Mouse (Mus musculus): ENCODE measurements around the gene Icam5. TPM values are rescaled to one million over a fixed set of nuclear protein-coding genes. Genes with fewer than 3 reads are reported as not detected.
"Not testable (repeated sequence)": the region's sequence is repeated elsewhere in the genome, so short reads cannot be mapped to it uniquely, and the experiment has no call there.

Gene Icam5
- total RNA-seq, 2 experiments from 2014 or later: 0.10 to 0.20 TPM

GRCm38 (mm10) chr9:21034481-21035085 lies 2.7 kb downstream of the Icam5 start:
- DNase-seq: no peak

DNA sequence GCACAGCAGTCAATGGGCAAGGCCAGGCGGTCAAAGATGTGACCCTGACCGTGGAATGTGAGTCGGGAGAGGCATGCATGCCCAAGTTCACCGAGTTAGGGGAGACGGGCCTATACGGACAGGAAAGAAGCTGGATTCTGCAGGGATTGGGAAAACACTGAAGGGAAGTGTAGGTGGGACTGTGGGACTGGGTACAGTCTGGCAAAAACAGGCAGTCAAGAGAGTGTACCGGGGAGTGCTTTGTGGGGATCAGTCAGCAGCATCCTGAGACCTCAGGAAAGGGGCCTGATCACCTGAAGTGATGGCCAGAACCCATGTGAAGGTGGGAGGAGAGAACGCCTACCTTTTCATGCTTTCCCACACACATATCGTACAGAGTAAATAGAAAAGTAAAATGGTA lies 3.7 kb downstream of the Icam5 start:
- DNase-seq: no peak

GRCm38 (mm10) chr9:21036161-21036560 lies 4.3 kb downstream of the Icam5 start:
- DNase-seq: no peak

- no peak for DNase-seq
Measured at GRCm38 (mm10) chr9:21036666-21037065, 4.8 kb downstream of the Icam5 start.

GRCm38 (mm10) chr9:21037481-21037891 lies 5.6 kb downstream of the Icam5 start:
- peak in 1 of 2 experiments; percentile 37 for DNase-seq

DNA sequence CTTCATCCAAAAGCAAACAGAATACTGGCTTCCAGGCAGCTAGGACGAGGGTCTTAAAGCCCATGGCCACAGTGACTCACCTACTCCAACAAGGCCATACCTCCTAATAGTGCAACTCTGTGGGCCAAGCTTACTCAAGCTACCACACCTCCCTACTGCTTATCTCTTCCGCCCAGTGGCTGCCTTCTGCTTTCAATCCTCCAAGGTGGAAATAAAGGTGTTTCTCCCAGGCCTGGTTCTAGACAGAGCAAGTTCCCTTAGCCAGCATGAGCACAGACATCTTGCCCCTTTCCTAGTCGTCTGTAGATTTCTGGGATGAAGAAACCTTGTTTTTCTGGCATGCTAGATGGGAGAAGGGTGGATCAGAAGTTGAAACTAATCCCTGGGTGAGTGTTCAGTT lies 7.9 kb downstream of the Icam5 start:
- DNase-seq: no peak

- DNase-seq: peak in 1 of 2 experiments; percentile 56
Measured at GRCm38 (mm10) chr9:21041308-21041707, 9.4 kb downstream of the Icam5 start.

- DNase-seq: no peak
Measured at GRCm38 (mm10) chr9:21043563-21043962, 11.7 kb downstream of the Icam5 start.

GRCm38 (mm10) chr9:21044785-21045184 lies 12.9 kb downstream of the Icam5 start:
- not testable (repeated sequence) for DNase-seq

DNA sequence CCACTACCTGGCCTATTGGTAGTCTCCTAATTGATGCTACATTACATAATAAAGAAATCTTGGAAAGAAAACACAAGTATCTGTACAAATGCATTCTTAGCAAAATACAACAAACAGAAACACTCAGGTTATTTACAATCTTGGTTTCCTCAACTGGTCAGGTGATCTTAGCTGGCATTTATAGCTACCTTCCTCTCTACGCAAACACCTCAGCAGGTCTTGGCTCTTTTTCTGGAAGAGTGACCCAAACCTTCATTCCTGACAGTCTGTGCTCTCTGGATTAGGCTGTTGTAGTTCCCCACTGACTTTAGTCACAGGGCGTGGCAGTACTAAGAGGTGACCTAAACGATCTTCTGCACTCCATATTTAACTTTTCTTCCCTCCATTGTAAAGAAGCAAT lies 13.4 kb downstream of the Icam5 start:
- DNase-seq: no peak

- DNase-seq: no peak
Measured at GRCm38 (mm10) chr9:21051578-21051977, 19.7 kb downstream of the Icam5 start.

DNA sequence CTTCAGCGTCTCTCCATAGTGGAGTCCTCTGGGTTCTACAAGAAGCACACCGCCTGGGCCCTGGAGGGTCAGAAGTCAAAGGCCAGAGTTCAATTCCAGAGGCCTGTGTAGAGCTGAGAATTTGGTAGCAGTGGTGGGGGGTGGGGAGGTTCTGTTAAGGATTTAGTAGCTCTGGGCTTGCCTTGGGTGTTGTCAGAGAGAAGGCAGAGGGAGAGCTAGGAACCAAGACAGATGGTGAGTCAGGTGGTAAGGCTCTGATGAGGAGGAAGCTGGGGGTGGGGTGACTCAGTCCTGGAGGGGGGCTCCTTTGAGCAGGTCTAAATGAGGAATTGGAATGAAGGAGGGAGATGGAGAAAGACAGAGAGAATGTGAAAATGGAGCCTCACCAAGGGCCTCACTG lies 31.1 kb downstream of the Icam5 start:
- DNase-seq: no peak

GRCm38 (mm10) chr9:21067006-21067684 lies 35.3 kb downstream of the Icam5 start, which contains the start of gene Zglp1:
TSS of gene Zglp1 (minus strand) at chr9:21067093.
- DNase-seq: no peak

GRCm38 (mm10) chr9:21072641-21073040 lies 40.8 kb downstream of the Icam5 start:
- DNase-seq: no peak

GRCm38 (mm10) chr9:21073044-21073840 lies 41.4 kb downstream of the Icam5 start, which contains the start of the genes Gm49373 and Fdx1l:
TSS of gene Gm49373 (minus strand) at chr9:21073096.
TSS of gene Fdx1l (minus strand) at chr9:21073614.
- DNase-seq: peak; percentile 93 to 94

DNA sequence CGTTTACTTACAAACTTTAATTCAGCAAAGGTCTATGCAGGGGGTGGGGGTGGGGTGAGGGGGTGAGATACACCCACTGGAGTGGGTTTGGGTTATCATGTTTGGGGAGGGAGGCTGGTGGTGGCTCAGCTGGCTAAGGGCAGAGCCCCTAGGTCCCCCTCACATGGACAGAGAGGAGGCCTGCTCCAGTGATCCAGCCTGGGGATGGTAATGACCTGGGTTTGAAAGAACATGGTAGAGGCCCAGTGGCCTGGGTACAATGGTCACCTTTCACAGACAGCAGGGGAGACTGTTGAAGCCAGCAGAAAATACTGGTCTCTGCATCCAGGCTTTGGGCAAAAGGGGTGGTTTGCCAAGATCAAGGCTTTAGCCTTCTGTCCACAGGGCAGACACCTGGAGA lies 42.3 kb downstream of the Icam5 start:
- no peak for DNase-seq

- no peak for DNase-seq
Measured at GRCm38 (mm10) chr9:21075625-21076024, 43.8 kb downstream of the Icam5 start.

GRCm38 (mm10) chr9:21081127-21081526 lies 49.3 kb downstream of the Icam5 start:
- no peak for DNase-seq

DNA sequence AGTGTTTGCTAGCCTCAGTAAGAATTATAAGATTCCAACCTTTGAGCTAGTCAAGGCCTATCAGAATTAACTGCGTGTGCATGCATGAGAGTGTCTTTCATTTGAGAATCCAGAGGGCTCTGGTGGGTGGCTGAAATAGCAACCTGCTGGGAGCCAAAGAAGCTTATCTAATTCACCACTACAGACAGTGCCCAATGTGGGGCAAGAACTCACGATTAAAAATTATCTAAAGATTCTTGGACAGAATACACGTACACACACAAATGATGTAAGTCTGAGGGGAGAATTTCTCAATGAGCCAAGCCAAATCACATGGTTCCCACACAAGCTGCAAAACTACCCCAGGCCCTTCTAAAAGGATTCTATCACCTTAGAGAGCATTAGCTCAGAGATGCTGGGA lies 51.5 kb downstream of the Icam5 start:
- no peak for DNase-seq

All from adrenal gland, postnatal 36 days (tissue).